Mouse (Mus musculus): Measurements from ENCODE around the gene Eif2ak2.

The Eif2ak2 gene

GRCm38 (mm10) chr17:78882401-78883112 lies at the start of gene Eif2ak2:
Gene Eif2ak2, minus strand, starts transcription at chr17:78882573.
- peak; percentile 57 for DNase-seq (ENCODE audit: low spot score)

GRCm38 (mm10) chr17:78917696-78918095 lies 35.3 kb upstream of the Eif2ak2 start:
- no peak for DNase-seq (ENCODE audit: low spot score)

- no peak for DNase-seq (ENCODE audit: low spot score)
Observed at GRCm38 (mm10) chr17:78916899-78917298, 34.5 kb upstream of the Eif2ak2 start.

- peak; percentile 84 for DNase-seq (ENCODE audit: low spot score)
Observed at GRCm38 (mm10) chr17:78916369-78916813, 34.0 kb upstream of the Eif2ak2 start, which contains the start of gene Cebpzos. Gene Cebpzos, plus strand, starts transcription at chr17:78916500.

- no peak for DNase-seq (ENCODE audit: low spot score)
Observed at GRCm38 (mm10) chr17:78915772-78916171, 33.4 kb upstream of the Eif2ak2 start.

- no peak for DNase-seq (ENCODE audit: low spot score)
Observed at GRCm38 (mm10) chr17:78913921-78914320, 31.5 kb upstream of the Eif2ak2 start.

- DNase-seq (ENCODE audit: low spot score) = no peak
Observed at GRCm38 (mm10) chr17:78912861-78913281, 30.5 kb upstream of the Eif2ak2 start.

- DNase-seq (ENCODE audit: low spot score) = no peak
Observed at GRCm38 (mm10) chr17:78909374-78909773, 27.0 kb upstream of the Eif2ak2 start.

GRCm38 (mm10) chr17:78906892-78907291 lies 24.5 kb upstream of the Eif2ak2 start, which contains the start of gene Sult6b1:
Gene Sult6b1, minus strand, starts transcription at chr17:78906992.
- no peak for DNase-seq (ENCODE audit: low spot score)

GRCm38 (mm10) chr17:78903158-78903557 lies 20.8 kb upstream of the Eif2ak2 start:
- no peak for DNase-seq (ENCODE audit: low spot score)

- no peak for DNase-seq (ENCODE audit: low spot score)
Observed at GRCm38 (mm10) chr17:78895394-78895793, 13.0 kb upstream of the Eif2ak2 start.

GRCm38 (mm10) chr17:78894991-78895390 lies 12.6 kb upstream of the Eif2ak2 start:
- DNase-seq (ENCODE audit: low spot score) = no peak

- no peak for DNase-seq (ENCODE audit: low spot score)
Observed at GRCm38 (mm10) chr17:78891020-78891419, 8.6 kb upstream of the Eif2ak2 start.

GRCm38 (mm10) chr17:78889184-78889583 lies 6.8 kb upstream of the Eif2ak2 start:
- no peak for DNase-seq (ENCODE audit: low spot score)

GRCm38 (mm10) chr17:78888554-78888953 lies 6.2 kb upstream of the Eif2ak2 start:
- no peak for DNase-seq (ENCODE audit: low spot score)

- no peak for DNase-seq (ENCODE audit: low spot score)
Observed at GRCm38 (mm10) chr17:78885286-78886065, 3.1 kb upstream of the Eif2ak2 start.

GRCm38 (mm10) chr17:78883291-78883690 lies 918 bp upstream of the Eif2ak2 start:
- no peak for DNase-seq (ENCODE audit: low spot score)

GRCm38 (mm10) chr17:78881878-78882304 lies 482 bp downstream of the Eif2ak2 start:
- DNase-seq (ENCODE audit: low spot score) = peak; percentile 11

- no peak for DNase-seq (ENCODE audit: low spot score)
Observed at GRCm38 (mm10) chr17:78873886-78874285, 8.5 kb downstream of the Eif2ak2 start.

GRCm38 (mm10) chr17:78856243-78856642 lies 26.1 kb downstream of the Eif2ak2 start:
- DNase-seq (ENCODE audit: low spot score) = no peak

- DNase-seq (ENCODE audit: low spot score) = no peak
Observed at GRCm38 (mm10) chr17:78842271-78842928, 40.0 kb downstream of the Eif2ak2 start.

- DNase-seq (ENCODE audit: low spot score) = peak; percentile 1
Observed at GRCm38 (mm10) chr17:78836056-78836455, 46.3 kb downstream of the Eif2ak2 start.

Measured in T-cell, adult 2 months (primary cell).